Mouse (Mus musculus): ENCODE measurements around the gene Adcy9.
"Not testable (repeated sequence)": the region's sequence is repeated elsewhere in the genome, so short reads cannot be mapped to it uniquely, and the experiment has no call there.

Gene Adcy9

GRCm38 (mm10) chr16:4272254-4272653 is 148.0 kb downstream of the Adcy9 start:
- peak in 1 of 2 experiments; percentile 4 for DNase-seq (ENCODE audit: low spot score in 2 of 2)

DNA sequence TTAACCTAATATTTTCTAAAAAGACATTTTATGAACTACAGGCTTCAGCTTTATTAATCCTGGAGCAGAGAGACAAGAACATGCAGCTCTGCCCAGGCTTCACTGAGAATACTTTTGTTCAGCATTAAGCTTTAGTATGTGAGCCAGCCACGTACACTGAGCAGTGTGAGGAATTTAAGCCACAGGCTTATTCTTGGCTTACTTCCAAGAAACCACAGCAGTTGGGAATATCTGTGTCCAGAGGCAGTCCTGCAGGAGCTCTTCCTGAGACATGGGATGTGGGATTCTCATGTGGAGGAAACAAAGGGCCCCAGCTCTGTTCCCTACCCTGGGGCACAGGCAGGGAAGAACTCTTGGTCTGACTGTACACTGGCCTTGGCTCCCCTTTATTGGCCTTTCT is 149.4 kb downstream of the Adcy9 start:
- no peak for DNase-seq (ENCODE audit: low spot score in 2 of 2)

GRCm38 (mm10) chr16:4267857-4268666 is 152.2 kb downstream of the Adcy9 start:
- peak; percentile 7 to 39 for DNase-seq (ENCODE audit: low spot score in 2 of 2)

GRCm38 (mm10) chr16:4267453-4267852 is 152.8 kb downstream of the Adcy9 start:
- no peak for DNase-seq (ENCODE audit: low spot score in 2 of 2)

DNA sequence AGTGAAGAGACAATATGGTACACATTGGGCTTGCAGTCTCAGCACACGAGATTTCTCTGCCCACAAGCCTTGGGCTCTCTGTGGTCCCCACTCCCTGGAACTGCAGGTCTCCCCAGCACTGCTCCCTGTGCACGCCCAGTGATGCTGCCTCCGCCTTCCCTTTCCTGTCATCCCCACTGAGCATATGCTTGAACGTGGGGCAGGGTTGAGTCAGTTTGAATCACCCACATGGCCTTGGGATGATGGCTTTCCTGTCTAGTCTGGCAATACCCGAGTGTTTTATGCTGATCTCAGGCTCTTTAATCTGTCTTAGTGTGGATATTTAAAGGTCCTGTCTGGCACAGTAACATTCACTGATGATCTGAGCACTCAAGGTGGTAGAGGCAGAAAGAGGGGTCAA is 154.9 kb downstream of the Adcy9 start:
- DNase-seq (ENCODE audit: low spot score in 2 of 2): no peak

DNA sequence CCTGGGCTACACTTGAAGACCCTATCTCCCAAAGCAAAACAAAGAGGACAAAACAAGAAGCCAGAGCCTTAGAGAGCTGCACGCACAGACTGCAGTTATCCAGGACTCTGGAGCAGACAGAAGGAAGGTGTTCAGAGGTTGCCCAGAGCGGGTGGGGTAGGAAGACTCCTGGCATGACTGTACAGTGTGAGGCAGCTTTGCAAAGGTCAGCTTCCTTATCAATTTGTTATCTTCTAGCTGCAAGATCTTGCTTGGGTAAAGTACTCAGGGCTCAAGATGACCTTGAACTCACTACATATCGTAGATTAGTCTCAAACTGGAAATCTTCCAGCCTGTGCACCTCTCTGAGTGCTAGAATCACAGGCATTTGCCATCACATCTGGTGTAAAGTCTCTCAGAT is 156.8 kb downstream of the Adcy9 start:
- DNase-seq (ENCODE audit: low spot score in 2 of 2): no peak

- no peak for DNase-seq (ENCODE audit: low spot score in 2 of 2)
Observed at GRCm38 (mm10) chr16:4257546-4257945, 162.8 kb downstream of the Adcy9 start.

DNA sequence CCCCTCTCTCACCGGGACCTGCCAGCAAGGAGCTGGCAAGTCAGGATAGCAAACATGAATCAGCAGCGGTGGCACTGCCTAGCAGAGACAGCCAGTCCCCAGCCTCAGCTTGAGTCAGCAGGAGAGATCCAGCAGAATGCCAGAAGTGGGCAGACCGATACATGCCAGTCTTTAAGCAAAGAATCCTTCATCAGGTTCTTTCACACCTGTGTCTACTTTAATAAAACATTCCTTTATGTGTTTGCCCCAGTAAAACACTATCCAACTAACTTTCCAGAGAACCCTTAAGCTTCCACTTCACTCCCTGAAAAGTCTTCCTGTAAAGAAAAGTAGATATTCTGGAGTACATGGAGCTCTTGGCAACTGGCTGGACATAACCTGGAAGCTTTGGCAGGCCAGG is 171.5 kb downstream of the Adcy9 start:
- no peak for DNase-seq (ENCODE audit: low spot score in 2 of 2)

DNA sequence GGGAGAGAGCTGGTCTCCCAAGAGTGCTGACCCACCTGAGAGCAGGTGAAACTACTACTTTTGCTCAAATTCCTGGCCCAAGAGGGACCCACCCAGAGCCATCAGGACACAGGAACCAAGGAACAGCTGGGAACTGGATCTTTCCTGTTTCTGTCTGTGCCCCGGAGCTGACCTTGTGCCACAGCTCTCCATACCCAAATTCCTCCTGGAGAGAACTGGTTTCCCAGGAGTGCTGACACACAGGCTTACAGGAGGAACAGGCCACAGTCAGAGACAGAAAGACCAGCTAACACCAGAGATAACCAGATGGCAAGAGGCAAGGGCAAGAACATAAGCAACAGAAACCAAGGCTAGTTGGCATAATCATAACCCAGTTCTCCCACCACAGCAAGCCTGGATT is 175.1 kb downstream of the Adcy9 start:
- DNase-seq (ENCODE audit: low spot score in 2 of 2): not testable (repeated sequence)

Data from natural killer cell, adult 2 months (primary cell).